Mouse (Mus musculus) thymus, postnatal 14 days (tissue): ENCODE results near the gene Cdhr4.

Experiments used
- DNase-seq: peaks from one replicate; pipeline ENCODE4 v3.0.0; 2021

Cdhr4 gene

GRCm38 (mm10) chr9:107975399-107976386 lies 16.6 kb upstream of the Cdhr4 start, which contains the start of gene Uba7:
TSS of gene Uba7 (plus strand) at chr9:107975505.
- DNase-seq, result peak; percentile 45

DNA sequence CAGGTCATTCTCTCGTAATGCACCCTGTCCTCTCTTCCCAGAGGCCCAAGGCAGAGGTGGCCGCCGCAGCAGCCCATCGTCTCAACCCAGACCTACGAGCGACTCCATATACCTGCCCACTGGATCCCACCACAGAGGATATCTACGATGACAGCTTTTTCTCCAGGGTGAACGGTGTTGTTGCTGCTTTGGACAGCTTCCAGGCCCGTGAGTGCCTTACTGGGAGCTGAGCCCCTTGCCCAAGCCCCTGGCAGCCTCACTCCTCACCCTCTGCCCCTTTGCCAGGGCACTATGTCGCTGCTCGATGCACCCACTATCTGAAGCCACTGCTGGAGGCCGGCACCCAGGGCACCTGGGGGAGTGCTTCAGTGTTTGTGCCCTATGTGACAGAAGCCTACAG lies 13.5 kb upstream of the Cdhr4 start:
- DNase-seq, result no peak

DNA sequence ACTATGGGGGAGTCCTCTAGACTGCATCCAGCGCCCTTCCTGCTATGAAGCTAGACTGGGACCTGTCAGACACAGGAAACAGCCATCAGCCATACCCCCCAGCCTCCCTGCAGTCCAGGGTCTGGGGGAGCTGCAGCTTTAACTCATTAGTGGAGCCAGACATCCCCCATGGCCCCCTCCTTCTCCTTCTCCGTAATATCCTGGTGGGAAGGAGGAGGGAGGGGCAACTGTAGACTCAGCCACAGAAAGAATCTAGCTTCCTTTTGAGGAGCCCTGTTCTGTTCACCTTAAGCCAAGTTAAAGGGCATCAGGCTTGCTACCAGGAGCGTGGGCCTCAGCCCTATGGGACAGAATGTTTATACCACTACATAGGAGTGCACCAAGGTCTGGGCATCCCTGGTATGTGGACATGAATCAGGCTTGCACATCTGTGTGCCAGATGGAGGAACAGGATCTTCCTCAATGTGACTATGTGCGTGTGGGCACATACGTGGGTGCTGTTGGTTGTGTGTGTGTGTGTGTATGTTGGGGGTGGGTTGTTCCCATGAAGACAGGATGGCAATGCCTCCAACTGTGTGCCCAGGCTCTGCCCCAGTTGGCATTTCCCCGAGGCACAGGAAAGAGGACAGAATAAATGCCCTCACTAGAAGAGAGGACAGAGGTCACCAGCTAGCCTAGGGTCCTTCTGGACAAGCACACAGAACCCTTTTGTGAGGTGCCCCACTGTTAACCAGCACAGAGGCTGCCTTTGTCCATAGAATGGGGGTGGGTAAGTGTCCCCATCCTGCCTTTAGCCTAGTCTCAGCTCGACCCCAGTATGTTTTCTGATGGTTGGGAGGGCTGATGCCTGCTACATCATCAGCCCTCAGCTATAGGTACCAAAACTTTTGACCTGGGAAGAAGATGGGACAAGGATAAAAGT lies 10.4 kb upstream of the Cdhr4 start:
- DNase-seq, result no peak

DNA sequence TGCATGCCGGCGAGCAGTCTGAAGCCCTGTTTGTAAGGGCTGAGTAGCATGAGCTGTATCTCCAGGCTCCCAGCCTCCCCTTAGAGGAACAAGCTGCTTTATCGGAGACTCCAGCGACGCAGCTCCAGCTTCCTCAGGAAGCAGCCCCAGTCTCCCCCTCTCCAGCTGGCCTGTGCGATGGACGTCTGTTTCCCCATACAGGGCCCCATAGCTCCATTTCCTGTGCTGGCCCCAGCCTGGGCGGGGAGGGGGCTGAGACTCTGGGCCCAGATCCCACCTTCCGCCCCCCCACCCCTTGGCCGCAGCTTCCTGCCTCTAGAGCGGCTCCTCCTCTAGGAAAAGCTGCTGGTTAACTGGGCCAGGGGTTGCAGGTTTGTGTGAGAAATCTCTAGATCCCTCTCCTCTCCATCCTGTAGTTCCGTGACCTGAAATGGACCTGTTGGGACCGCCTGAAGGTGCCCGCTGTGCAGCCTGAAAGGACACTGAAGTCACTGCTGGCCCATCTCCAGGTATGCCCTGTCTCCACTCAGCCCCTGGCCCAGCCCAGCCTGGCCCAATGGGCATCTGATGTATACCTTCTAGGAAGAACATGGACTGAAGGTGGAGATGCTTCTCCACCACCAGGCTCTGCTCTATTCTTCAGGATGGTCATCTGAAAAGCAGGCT lies 9.5 kb upstream of the Cdhr4 start, which contains the start of gene Gm20661:
TSS of gene Gm20661 (plus strand) at position 378 of the 666 bp plus-strand sequence.
- peak; percentile 81 for DNase-seq

DNA sequence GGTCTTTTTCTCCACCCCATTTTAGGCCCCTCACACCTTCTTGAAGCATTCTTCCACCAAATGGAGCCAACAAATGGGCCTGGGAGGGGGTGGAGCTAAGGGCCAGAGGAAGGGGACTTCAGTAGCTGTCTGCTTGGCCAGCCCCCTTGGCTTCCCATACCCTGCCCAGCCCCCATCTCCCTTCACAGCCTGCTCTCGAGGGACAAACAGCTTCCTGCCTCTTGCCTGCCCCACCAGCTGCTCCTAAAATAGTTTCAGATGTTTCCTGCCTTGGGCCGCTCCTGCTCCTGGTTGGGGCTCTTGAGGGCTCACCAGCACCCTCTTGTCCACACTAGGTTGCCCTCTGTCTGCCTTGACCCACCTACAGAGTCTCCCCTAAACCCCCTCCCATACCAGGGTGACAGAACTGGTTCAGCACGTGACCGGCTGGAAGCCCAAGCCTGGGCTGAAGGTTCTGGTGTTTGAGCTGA lies 8.8 kb upstream of the Cdhr4 start:
- peak; percentile 57 for DNase-seq

DNA sequence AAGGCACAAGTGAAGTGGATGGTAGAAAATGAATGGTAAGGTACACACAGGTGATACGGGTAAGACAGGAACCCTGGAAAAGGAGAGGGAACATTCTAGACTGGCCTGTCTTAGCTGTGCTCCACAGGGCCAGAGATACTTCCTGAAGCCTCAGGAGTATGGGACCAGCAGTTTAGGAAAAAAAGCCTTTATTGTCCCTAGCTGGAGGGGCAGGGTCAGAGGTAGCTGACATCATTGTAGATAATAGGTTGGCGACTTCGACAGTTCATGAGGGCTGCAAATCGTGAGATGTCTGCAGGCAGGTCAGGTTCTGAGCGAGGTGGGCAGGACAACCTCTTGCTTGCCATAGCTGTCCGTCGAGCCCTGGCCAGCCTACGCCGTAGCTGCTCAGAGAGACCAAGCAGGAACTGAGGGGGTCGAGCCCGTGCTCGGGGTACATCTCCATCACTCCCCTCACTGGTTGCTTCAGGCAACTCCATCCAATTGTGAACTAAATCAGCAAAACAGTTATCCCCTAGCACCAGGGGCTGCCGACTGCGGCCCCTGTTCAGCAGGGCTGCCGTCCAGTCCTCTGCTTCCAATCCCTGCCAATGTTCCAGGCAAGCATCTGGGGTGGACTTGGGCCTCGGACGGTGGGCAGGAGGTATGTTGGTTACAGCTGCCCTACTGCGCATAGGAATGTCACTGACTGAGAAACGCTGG lies 8.1 kb upstream of the Cdhr4 start:
- DNase-seq, result no peak

- DNase-seq, result no peak
Observed at GRCm38 (mm10) chr9:107984754-107985055, 7.6 kb upstream of the Cdhr4 start.

DNA sequence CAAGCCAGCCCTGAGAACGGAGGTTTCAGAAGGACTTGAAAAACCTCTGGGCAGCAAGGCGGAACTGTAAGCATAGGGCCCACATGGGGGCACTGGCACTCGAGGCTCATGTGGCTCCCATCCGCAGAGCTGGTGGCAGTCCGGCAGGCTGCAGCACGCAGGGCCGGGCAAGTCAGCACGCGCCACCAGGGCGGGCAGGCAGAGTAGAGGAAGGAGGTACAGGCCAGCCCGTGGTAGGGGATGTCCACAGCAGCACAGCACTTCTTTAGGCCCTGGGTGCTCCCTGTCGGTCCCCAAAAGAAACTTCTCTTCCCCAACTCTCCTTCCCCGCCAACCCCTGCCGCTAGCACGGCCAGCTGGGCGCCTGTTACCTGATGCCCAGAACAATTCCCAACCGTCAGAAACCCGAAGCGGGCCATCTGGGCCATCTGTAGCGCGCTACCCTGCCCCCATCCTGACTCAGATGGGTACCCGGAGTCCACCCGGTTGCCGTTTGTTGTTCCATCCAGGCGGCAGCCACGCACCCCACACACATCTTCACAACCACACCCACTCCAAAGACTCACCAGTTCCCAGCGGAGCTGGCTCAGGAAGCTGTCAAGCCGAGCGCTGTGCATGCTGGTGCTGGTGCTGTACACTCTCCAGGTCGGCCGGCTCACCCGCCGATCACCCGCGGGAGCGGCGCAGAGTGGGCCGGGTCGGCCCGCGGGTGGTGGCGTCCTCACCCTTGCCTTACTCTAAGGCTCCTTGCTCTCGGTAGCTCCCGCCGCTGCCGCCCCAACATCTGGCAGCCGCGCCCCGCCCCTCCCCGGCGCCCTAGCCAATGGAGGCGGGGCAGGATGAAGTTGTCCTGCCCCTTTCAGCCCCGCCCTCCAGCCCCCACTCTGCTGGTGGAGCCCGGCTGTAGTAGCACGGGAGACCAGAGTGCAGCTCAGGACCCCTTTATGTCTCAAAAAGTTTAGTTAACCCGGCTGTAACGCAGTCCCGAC lies 6.9 kb upstream of the Cdhr4 start, which contains the start of gene Inka1:
TSS of gene Inka1 (minus strand) at position 749 of the 989 bp plus-strand sequence.
- DNase-seq, result peak; percentile 96

DNA sequence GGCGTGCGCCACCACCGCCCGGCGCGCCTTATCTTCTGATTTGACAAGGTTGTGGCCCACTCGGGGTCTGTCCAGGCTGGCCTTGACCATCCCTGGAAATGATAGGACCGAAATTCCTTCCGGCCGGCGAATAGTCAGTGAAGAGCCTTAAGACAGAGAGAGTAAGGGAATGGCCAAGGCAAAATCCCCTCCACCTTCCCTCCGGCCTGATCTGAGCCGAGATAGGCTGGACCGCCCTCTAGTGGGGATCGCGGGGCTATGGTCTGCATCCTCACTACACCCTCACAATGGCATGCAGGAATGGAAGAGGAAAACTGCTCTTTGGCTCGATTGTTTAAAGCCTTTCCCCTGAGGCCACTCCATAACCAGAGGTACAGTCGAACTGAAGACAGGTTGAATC lies 5.9 kb upstream of the Cdhr4 start:
- DNase-seq, result peak; percentile 84

DNA sequence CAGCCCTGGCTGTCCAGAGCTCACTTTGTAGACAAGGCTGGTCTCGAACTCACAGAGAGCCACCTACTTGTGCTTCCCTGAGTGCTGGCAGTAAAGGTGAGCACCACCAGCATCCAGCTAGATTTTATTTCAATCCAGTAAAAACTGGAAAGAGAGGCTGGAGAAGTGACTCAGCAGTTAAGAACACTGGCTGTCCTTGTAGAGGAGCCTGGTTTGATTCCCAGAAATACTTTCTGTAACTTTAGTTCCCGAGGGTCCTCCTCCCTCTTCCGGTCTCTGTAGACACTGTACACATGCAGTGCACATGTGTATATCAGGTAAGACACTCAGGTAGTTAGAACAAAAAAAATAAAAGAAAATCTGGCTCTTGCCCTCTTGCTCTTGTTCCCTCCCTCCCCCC lies 4.3 kb upstream of the Cdhr4 start:
- no peak for DNase-seq

DNA sequence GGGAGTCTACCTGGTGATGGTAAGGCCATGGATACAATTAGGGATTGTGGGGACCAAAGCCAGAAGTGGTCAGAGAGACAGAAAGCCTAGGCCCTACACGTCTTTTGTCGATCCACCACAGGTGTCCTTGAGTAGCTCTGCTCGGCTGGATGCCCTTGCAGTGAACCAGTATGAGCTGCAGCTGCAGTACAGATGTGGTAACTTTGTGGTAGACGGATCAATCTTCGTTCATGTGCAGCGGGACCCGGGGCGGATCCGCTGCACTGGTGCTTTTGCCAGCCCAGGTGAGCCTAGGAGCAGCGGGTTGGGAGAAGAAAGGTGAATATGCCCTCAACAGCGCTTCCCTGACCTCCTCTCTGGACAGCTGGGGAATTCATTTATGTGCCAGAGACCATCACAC lies 716 bp downstream of the Cdhr4 start:
- peak; percentile 59 for DNase-seq

- no peak for DNase-seq
Observed at GRCm38 (mm10) chr9:107994464-107994863, 2.2 kb downstream of the Cdhr4 start.

GRCm38 (mm10) chr9:107995513-107995912 lies 3.2 kb downstream of the Cdhr4 start:
- no peak for DNase-seq

DNA sequence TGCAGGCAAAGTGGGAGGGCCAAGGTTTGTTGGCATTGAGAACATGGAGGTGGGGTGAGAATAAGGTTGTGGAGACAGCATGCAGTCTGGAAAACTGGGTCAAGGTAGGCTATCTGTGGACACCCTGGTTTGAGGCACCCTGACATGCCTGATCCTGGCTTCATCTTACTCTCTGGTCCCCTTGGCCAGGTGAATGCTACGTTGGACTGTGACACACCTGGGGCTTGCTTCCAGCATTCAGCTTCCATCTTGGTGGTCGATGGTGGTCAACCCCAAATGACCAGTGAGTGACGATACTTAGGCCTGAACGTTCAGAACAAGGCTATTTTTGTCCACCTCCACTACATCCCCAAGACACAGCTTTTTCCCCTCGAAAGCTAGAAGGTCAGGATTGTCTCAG lies 3.8 kb downstream of the Cdhr4 start, which contains the start of gene Gm20662:
TSS of gene Gm20662 (plus strand) at position 301 of the 400 bp plus-strand sequence.
- no peak for DNase-seq

DNA sequence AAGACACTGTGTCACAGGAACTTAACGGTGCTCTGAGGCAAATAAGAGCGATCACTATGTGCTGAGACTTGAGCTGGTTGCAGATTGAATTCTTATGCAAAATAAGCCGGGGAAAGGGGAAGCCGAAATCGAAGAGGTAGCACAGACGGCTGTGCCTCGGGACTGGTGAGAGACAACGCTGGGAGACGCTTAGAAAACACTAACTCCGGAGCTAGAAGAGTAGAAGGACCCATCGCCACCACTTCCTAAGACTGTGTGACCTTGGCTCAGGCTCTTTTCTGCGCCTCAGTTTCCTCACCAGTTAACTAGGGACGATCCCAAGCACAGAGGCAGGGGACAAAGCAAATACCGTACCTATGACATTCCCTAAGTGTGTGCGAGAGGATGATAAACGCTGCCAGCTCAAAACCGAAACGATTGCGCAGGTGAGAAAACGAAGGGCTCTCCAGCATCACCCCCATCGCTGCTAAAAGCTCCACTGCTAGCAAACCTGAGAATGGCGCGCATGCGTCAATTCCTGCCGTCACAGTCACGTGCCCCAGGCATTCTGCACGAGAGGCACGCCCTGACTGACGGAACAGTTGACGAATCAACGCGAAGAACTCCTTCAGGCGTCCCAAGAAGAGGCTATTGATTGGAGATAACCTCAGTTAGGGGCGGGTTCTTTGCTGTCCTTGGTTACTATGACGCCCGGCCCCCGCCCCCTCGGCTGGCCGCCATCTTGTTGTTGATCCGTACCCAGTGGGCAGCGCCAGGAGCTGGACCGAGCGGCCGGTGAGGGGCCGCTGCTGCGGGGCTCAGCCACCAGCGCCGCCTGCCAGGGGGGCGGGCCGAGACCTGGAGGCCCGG lies 9.8 kb downstream of the Cdhr4 start, which contains the start of gene Ip6k1:
TSS of gene Ip6k1 (plus strand) at position 580 of the 849 bp plus-strand sequence.
- DNase-seq, result peak; percentile 100

- no peak for DNase-seq
Observed at GRCm38 (mm10) chr9:108002778-108003530, 10.7 kb downstream of the Cdhr4 start.

- peak; percentile 58 for DNase-seq
Observed at GRCm38 (mm10) chr9:108003531-108003890, 11.2 kb downstream of the Cdhr4 start.

DNA sequence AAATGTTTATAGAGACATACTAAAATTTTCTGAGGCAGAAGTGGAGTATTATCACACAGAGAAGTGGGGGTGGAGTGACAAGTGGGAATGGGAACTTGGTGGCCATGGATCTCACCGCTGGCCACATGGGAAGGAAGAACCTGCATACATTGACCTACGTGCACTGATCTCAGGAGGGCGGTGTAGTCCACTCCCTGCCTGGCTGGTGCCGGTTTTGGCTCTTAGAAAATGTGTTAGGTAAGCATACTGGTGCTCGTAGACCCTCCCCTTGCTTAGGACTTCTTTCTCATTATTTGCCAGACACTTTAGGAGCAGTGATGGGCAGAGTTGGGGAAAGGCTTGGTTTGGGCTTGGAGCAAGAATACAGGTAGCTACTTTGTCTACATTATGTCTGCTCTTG lies 15.7 kb downstream of the Cdhr4 start:
- no peak for DNase-seq

DNA sequence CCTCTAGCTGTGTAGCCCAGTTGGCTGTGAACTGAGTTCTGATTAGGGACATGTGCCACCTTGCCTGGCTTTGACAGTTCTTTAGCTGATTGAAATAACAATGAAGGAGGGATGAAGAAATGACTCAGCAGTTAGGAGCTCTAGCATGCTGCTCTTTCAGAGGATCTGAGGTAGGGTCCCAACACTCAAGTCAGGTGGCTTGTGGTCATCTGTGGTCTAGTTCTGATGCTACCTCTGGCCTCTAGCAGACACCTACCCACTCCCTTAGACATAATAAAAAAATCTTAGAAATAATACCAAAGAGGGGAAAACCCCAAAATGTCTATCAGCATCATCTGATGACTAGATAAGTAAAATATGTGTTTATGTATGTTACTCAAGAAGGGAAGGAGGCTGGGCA lies 18.1 kb downstream of the Cdhr4 start:
- no peak for DNase-seq
